Mouse (Mus musculus) liver, embryonic 15.5 days (tissue): Measurements from ENCODE around the gene Cgnl1. TPM values are rescaled to one million over a fixed set of nuclear protein-coding genes. Genes with fewer than 3 reads are reported as not detected.

ENCODE experiments used
- ATAC-seq: fragments of 200-750 bp; cut with Nextera tagmentation; 2 replicates; pipeline ENCODE4 v1.8.0; 2017; ENCODE audit warnings: moderate number of reproducible peaks, mild to moderate bottlenecking, moderate library complexity; ENCODE audit not compliant: insufficient read depth
- H3K27ac ChIP-seq: fragments of 300-500 bp; sonication (generic); replicated peaks from 2 replicates; pipeline ENCODE4 v1.5.1; 2015; ENCODE audit warnings: mild to moderate bottlenecking, inconsistent platforms
- H3K27me3 ChIP-seq: fragments of 300-500 bp; sonication (generic); 2 replicates; pipeline ENCODE4 v1.6.1; 2015; ENCODE audit warnings: mild to moderate bottlenecking, inconsistent platforms
- H3K36me3 ChIP-seq: fragments of 300-500 bp; sonication (generic); replicated peaks from 2 replicates; pipeline ENCODE4 v1.6.1; 2015; ENCODE audit warnings: moderate library complexity, mild to moderate bottlenecking, inconsistent platforms
- H3K4me1 ChIP-seq: fragments of 300-500 bp; sonication (generic); replicated peaks from 2 replicates; pipeline ENCODE4 v1.6.1; 2015; ENCODE audit warnings: inconsistent platforms
- H3K4me2 ChIP-seq: fragments of 300-500 bp; sonication (generic); 2 replicates; pipeline ENCODE4 v1.6.1; 2015; ENCODE audit warnings: moderate library complexity, mild to moderate bottlenecking, inconsistent platforms
- H3K4me3 ChIP-seq: fragments of 300-500 bp; sonication (generic); replicated peaks from 2 replicates; pipeline ENCODE4 v1.5.1; 2015; ENCODE audit warnings: mild to moderate bottlenecking, inconsistent platforms
- H3K9ac ChIP-seq: fragments of 300-500 bp; sonication (generic); 2 replicates; pipeline ENCODE4 v1.6.1; 2015; ENCODE audit warnings: moderate library complexity, mild to moderate bottlenecking, inconsistent platforms
- H3K9me3 ChIP-seq: fragments of 300-500 bp; sonication (generic); replicated peaks from 2 replicates; pipeline ENCODE4 v1.6.1; 2016; ENCODE audit warnings: inconsistent platforms
- WGBS: fragments of 180-500 bp; shearing (Covaris S2); methylation state at CpG from one replicate; pipeline ENCODE4 v1.1.7; 2015; ENCODE audit warnings: mixed read lengths; ENCODE audit not compliant: insufficient replicate concordance; 5-methylcytosine and 5-hydroxymethylcytosine counted together
- polyA plus RNA-seq: library from polyadenylated mRNA; unstranded; fragments of >200 nt; fragmentation: Nextera tagmentation; extraction: Ambion mirVana; gene quantifications from 2 replicates; pipeline ENCODE4 v1.2.1, GENCODE M21; 2015

Cgnl1 gene
- polyA plus RNA-seq, 1 experiment from 2014 or later: 2.0 TPM

- Histone ChIP-seq H3K27me3 (no peaks in the 10 kb centered on the region), H3K36me3 (no peaks in the 10 kb centered on the region), H3K4me2 (no peak overlapping the region), H3K27ac (no peak overlapping the region), H3K9me3 (no peaks in the 10 kb centered on the region), H3K4me1 (no peaks in the 10 kb centered on the region), H3K4me3 (no peak overlapping the region), H3K9ac (no peak overlapping the region)
- 37% methylated on average over 3 of the region's 3 CpGs for WGBS
- ATAC-seq: no peak
These were observed 49.0 kb downstream of the Cgnl1 start for GRCm38 (mm10) chr9:71722366-71722765.

- Histone ChIP-seq H3K4me1 (no peaks in the 10 kb centered on the region), H3K27me3 (no peaks in the 10 kb centered on the region; the same call in 1 of the 2 replicates), H3K36me3 (no peaks in the 10 kb centered on the region), H3K4me3 (no peak overlapping the region), H3K27ac (no peak overlapping the region), H3K9me3 (no peaks in the 10 kb centered on the region), H3K4me2 (no peak overlapping the region), H3K9ac (no peak overlapping the region)
- ATAC-seq: no peak
- WGBS: 65% methylated on average over 5 of the region's 5 CpGs
These were observed 54.4 kb downstream of the Cgnl1 start for GRCm38 (mm10) chr9:71716995-71717394.

- WGBS: 20% methylated on average over 10 of the region's 10 CpGs
- Histone ChIP-seq H3K27ac (no peak overlapping the region), H3K9ac (no peak overlapping the region), H3K27me3 (no peaks in the 10 kb centered on the region), H3K4me2 (no peak overlapping the region), H3K4me1 (peaks cover 20% of the 10 kb centered on the region), H3K9me3 (no peaks in the 10 kb centered on the region), H3K36me3 (no peaks in the 10 kb centered on the region), H3K4me3 (no peak overlapping the region)
- peak; percentile 42; the same call in 1 of the 2 replicates for ATAC-seq
These were observed 60.6 kb downstream of the Cgnl1 start for GRCm38 (mm10) chr9:71710776-71711175.

- Histone ChIP-seq H3K9me3 (no peaks in the 10 kb centered on the region), H3K4me2 (peak overlapping the region; percentile 26; the same call in 1 of the 2 replicates), H3K4me3 (no peak overlapping the region), H3K9ac (no peak overlapping the region), H3K4me1 (peaks cover 20% of the 10 kb centered on the region), H3K36me3 (no peaks in the 10 kb centered on the region), H3K27me3 (no peaks in the 10 kb centered on the region), H3K27ac (no peak overlapping the region)
- peak; percentile 80 for ATAC-seq
- WGBS: 10% methylated on average over 11 of the region's 11 CpGs
These were observed 62.2 kb downstream of the Cgnl1 start for GRCm38 (mm10) chr9:71709199-71709598.

GRCm38 (mm10) chr9:71707989-71708388 lies 63.4 kb downstream of the Cgnl1 start:
- H3K9me3 ChIP-seq: no peaks in the 10 kb centered on the region
- H3K4me3 ChIP-seq: no peak overlapping the region
- no peak overlapping the region for H3K9ac ChIP-seq
- H3K27ac ChIP-seq: no peak overlapping the region
- H3K36me3 ChIP-seq: no peaks in the 10 kb centered on the region
- no peak for ATAC-seq
- peaks cover 20% of the 10 kb centered on the region for H3K4me1 ChIP-seq
- 51% methylated on average over 7 of the region's 7 CpGs for WGBS
- H3K4me2 ChIP-seq: no peak overlapping the region
- no peaks in the 10 kb centered on the region for H3K27me3 ChIP-seq

- Histone ChIP-seq H3K4me1 (peaks cover 7% of the 10 kb centered on the region), H3K9me3 (no peaks in the 10 kb centered on the region), H3K27me3 (no peaks in the 10 kb centered on the region), H3K9ac (no peak overlapping the region), H3K4me3 (no peak overlapping the region), H3K36me3 (no peaks in the 10 kb centered on the region), H3K4me2 (no peak overlapping the region), H3K27ac (no peak overlapping the region)
- WGBS: 64% methylated on average over 13 of the region's 13 CpGs
- ATAC-seq: no peak
These were observed 66.9 kb downstream of the Cgnl1 start for GRCm38 (mm10) chr9:71704332-71705014.

- H3K4me2 ChIP-seq: no peak overlapping the region
- ATAC-seq: peak; percentile 75
- H3K9ac ChIP-seq: no peak overlapping the region
- H3K27ac ChIP-seq: no peak overlapping the region
- no peak overlapping the region for H3K4me3 ChIP-seq
- no peaks in the 10 kb centered on the region for H3K9me3 ChIP-seq
- no peaks in the 10 kb centered on the region for H3K36me3 ChIP-seq
- 61% methylated on average over 5 of the region's 5 CpGs for WGBS
- H3K27me3 ChIP-seq: no peaks in the 10 kb centered on the region; the same call in 1 of the 2 replicates
- H3K4me1 ChIP-seq: no peaks in the 10 kb centered on the region; the same call in 1 of the 2 replicates
These were observed 72.3 kb downstream of the Cgnl1 start for GRCm38 (mm10) chr9:71699087-71699486.

- no peaks in the 10 kb centered on the region for H3K9me3 ChIP-seq
- no peak overlapping the region for H3K9ac ChIP-seq
- H3K4me2 ChIP-seq: no peak overlapping the region
- no peak overlapping the region for H3K4me3 ChIP-seq
- no peak for ATAC-seq
- H3K27me3 ChIP-seq: no peaks in the 10 kb centered on the region; the same call in 1 of the 2 replicates
- no peak overlapping the region for H3K27ac ChIP-seq
- 56% methylated on average over 3 of the region's 3 CpGs for WGBS
- no peaks in the 10 kb centered on the region; the same call in 1 of the 2 replicates for H3K4me1 ChIP-seq
- no peaks in the 10 kb centered on the region for H3K36me3 ChIP-seq
These were observed 73.3 kb downstream of the Cgnl1 start for GRCm38 (mm10) chr9:71698116-71698515.

GRCm38 (mm10) chr9:71697189-71697588 lies 74.2 kb downstream of the Cgnl1 start:
- Histone ChIP-seq H3K4me2 (no peak overlapping the region), H3K4me1 (no peaks in the 10 kb centered on the region; the same call in 1 of the 2 replicates), H3K36me3 (no peaks in the 10 kb centered on the region), H3K9me3 (no peaks in the 10 kb centered on the region), H3K4me3 (no peak overlapping the region), H3K9ac (no peak overlapping the region), H3K27me3 (no peaks in the 10 kb centered on the region; the same call in 1 of the 2 replicates), H3K27ac (no peak overlapping the region)
- ATAC-seq: no peak
- whole genome bisulfite sequencing: 51% methylated on average over 2 of the region's 2 CpGs

GRCm38 (mm10) chr9:71696762-71697161 lies 74.6 kb downstream of the Cgnl1 start:
- Histone ChIP-seq H3K9ac (no peak overlapping the region), H3K4me2 (no peak overlapping the region), H3K4me1 (no peaks in the 10 kb centered on the region; the same call in 1 of the 2 replicates), H3K36me3 (no peaks in the 10 kb centered on the region), H3K4me3 (no peak overlapping the region), H3K9me3 (no peaks in the 10 kb centered on the region), H3K27ac (no peak overlapping the region), H3K27me3 (no peaks in the 10 kb centered on the region; the same call in 1 of the 2 replicates)
- 60% methylated on average over 6 of the region's 6 CpGs for WGBS
- no peak for ATAC-seq

GRCm38 (mm10) chr9:71695133-71695532 lies 76.3 kb downstream of the Cgnl1 start:
- Histone ChIP-seq H3K4me3 (no peak overlapping the region), H3K36me3 (no peaks in the 10 kb centered on the region), H3K9ac (no peak overlapping the region), H3K27me3 (no peaks in the 10 kb centered on the region; the same call in 1 of the 2 replicates), H3K4me1 (no peaks in the 10 kb centered on the region; the same call in 1 of the 2 replicates), H3K27ac (no peak overlapping the region), H3K4me2 (no peak overlapping the region), H3K9me3 (no peaks in the 10 kb centered on the region)
- ATAC-seq: no peak
- 31% methylated on average over 3 of the region's 3 CpGs for WGBS
